Mouse (Mus musculus) bone marrow, adult 2 months (tissue): ENCODE measurements around the gene Lrmda. TPM values are rescaled to one million over a fixed set of nuclear protein-coding genes. Genes with fewer than 3 reads are reported as not detected.

ENCODE experiments used
- H3K27ac ChIP-seq: fragments of 200-500 bp; 2 replicates; pipeline ENCODE4 v1.5.1; 2012; ENCODE audit warnings: low read depth, mild to moderate bottlenecking, control low read depth, inconsistent platforms, low read length; ENCODE audit not compliant: control insufficient read depth, poor library complexity, insufficient read depth
- H3K4me1 ChIP-seq: fragments of 200-500 bp; 2 replicates; pipeline ENCODE4 v1.6.1; 2011; ENCODE audit warnings: low read length; ENCODE audit not compliant: control insufficient read depth, insufficient read depth
- H3K4me3 ChIP-seq: fragments of 200-500 bp; replicated peaks from 2 replicates; pipeline ENCODE3; 2011; ENCODE audit warnings: mild to moderate bottlenecking, low read depth, low read length, control low read depth; ENCODE audit not compliant: control insufficient read depth
- CTCF ChIP-seq: fragments of 200-500 bp; IDR thresholded peaks from 2 replicates; pipeline ENCODE4 v1.5.1; 2011; ENCODE audit warnings: low read length, control low read depth; ENCODE audit not compliant: control insufficient read depth, insufficient read depth
- POLR2A ChIP-seq: fragments of 200-500 bp; IDR thresholded peaks from 2 replicates; pipeline ENCODE4 v1.6.1; 2011; ENCODE audit warnings: low read depth, mild to moderate bottlenecking, control low read depth, low read length, borderline replicate concordance; ENCODE audit not compliant: control insufficient read depth
- WGBS: fragments of 180-500 bp; shearing (Covaris S2); methylation state at CpG from one replicate; pipeline ENCODE4 v1.1.7; 2018; 5-methylcytosine and 5-hydroxymethylcytosine counted together
- polyA plus RNA-seq: library from polyadenylated mRNA; stranded (reverse); fragments of >200 nt; gene quantifications from 2 replicates; pipeline ENCODE4 v1.2.4, GENCODE M21; 2011; ENCODE audit warnings: low replicate concordance; ENCODE audit not compliant: missing spikeins, insufficient read depth, insufficient read length

The Lrmda gene
- polyA plus RNA-seq, 1 experiment, result 3.8 TPM

GRCm38 (mm10) chr14:22611011-22611410, 591.5 kb downstream of the Lrmda start:
- Histone ChIP-seq H3K4me3 (no peak overlapping the region), H3K27ac (no peak overlapping the region), H3K4me1 (no peaks in the 10 kb centered on the region)
- 67% methylated on average over 3 of the region's 3 CpGs for WGBS
- TF ChIP-seq CTCF (no peak), POLR2A (no peak)

GRCm38 (mm10) chr14:22620191-22620590, 600.7 kb downstream of the Lrmda start:
- no peak for TF ChIP-seq CTCF
- no peak for TF ChIP-seq POLR2A
- peaks cover 1% of the 10 kb centered on the region; the same call in 1 of the 2 replicates for H3K4me1 ChIP-seq
- H3K4me3 ChIP-seq, result no peak overlapping the region
- no peak overlapping the region for H3K27ac ChIP-seq

GRCm38 (mm10) chr14:22621941-22622340, 602.4 kb downstream of the Lrmda start:
- TF ChIP-seq CTCF (no peak), POLR2A (no peak)
- 77% methylated on average over 3 of the region's 3 CpGs for WGBS
- H3K4me1 ChIP-seq, result no peaks in the 10 kb centered on the region
- no peak overlapping the region for H3K27ac ChIP-seq
- no peak overlapping the region for H3K4me3 ChIP-seq

- H3K4me1 ChIP-seq, result no peaks in the 10 kb centered on the region
- TF ChIP-seq CTCF (no peak), POLR2A (no peak)
These were observed 607.8 kb downstream of the Lrmda start for GRCm38 (mm10) chr14:22627105-22627829.

GRCm38 (mm10) chr14:22630361-22630867, 610.9 kb downstream of the Lrmda start:
- TF ChIP-seq POLR2A, result no peak
- no peak for TF ChIP-seq CTCF
- 89% methylated on average over 9 of the region's 9 CpGs for WGBS

More at GRCm38 (mm10) chr14:22627105-22627829, 607.8 kb downstream of the Lrmda start:
- H3K4me3 ChIP-seq, result no peak overlapping the region
- no peak overlapping the region for H3K27ac ChIP-seq
- 74% methylated on average over 8 of the region's 8 CpGs for WGBS

GRCm38 (mm10) chr14:22633612-22634011, 614.1 kb downstream of the Lrmda start:
- Histone ChIP-seq H3K27ac (no peak overlapping the region), H3K4me1 (no peaks in the 10 kb centered on the region), H3K4me3 (no peak overlapping the region)
- 77% methylated on average over 1 of the region's 1 CpGs for WGBS
- TF ChIP-seq POLR2A (no peak), CTCF (no peak)

More at GRCm38 (mm10) chr14:22630361-22630867, 610.9 kb downstream of the Lrmda start:
- no peak overlapping the region for H3K27ac ChIP-seq
- no peak overlapping the region for H3K4me3 ChIP-seq
- H3K4me1 ChIP-seq, result no peaks in the 10 kb centered on the region

- no peak for TF ChIP-seq POLR2A
- no peak overlapping the region for H3K27ac ChIP-seq
- no peaks in the 10 kb centered on the region for H3K4me1 ChIP-seq
- no peak overlapping the region for H3K4me3 ChIP-seq
- 44% methylated on average over 4 of the region's 4 CpGs for WGBS
These were observed 624.0 kb downstream of the Lrmda start for GRCm38 (mm10) chr14:22643494-22643893.

GRCm38 (mm10) chr14:22647879-22648611, 628.5 kb downstream of the Lrmda start:
- WGBS, result 61% methylated on average over 9 of the region's 9 CpGs
- TF ChIP-seq CTCF (no peak), POLR2A (no peak)

More at GRCm38 (mm10) chr14:22647879-22648611, 628.5 kb downstream of the Lrmda start:
- Histone ChIP-seq H3K27ac (no peak overlapping the region), H3K4me3 (no peak overlapping the region), H3K4me1 (no peaks in the 10 kb centered on the region)
